Mouse (Mus musculus) heart, adult 2 months (tissue): ENCODE data around the gene Pcolce. TPM values are rescaled to one million over a fixed set of nuclear protein-coding genes. Genes with fewer than 3 reads are reported as not detected.

Experiments used
- DNase-seq, 2 experiments: peaks; one replicate each; pipeline ENCODE4 v3.0.0; 2021
- H3K27ac ChIP-seq: fragments of 200-600 bp; 2 replicates; pipeline ENCODE4 v1.8.1; 2022
- H3K27me3 ChIP-seq: fragments of 200-500 bp; 2 replicates; pipeline ENCODE4 v1.6.1; 2012; ENCODE audit warnings: mild to moderate bottlenecking, low read length, inconsistent platforms, mixed read lengths; ENCODE audit not compliant: control insufficient read depth, insufficient read depth
- H3K36me3 ChIP-seq: fragments of 200-500 bp; 2 replicates; pipeline ENCODE4 v1.6.1; 2012; ENCODE audit warnings: low read length, inconsistent platforms; ENCODE audit not compliant: control insufficient read depth, insufficient read depth
- H3K4me1 ChIP-seq: fragments of 200-500 bp; 2 replicates; pipeline ENCODE4 v1.6.1; 2011; ENCODE audit warnings: low read length; ENCODE audit not compliant: control insufficient read depth, insufficient read depth
- H3K4me3 ChIP-seq: fragments of 200-600 bp; 2 replicates; pipeline ENCODE4 v1.8.1; 2022
- H3K79me2 ChIP-seq: fragments of 200-500 bp; replicated peaks from 2 replicates; pipeline ENCODE4 v1.6.1; 2012; ENCODE audit warnings: mild to moderate bottlenecking, inconsistent platforms, low read length, moderate library complexity, mixed read lengths; ENCODE audit not compliant: control insufficient read depth, insufficient read depth
- H3K9ac ChIP-seq: fragments of 200-500 bp; 2 replicates; pipeline ENCODE4 v1.6.1; 2012; ENCODE audit warnings: low read depth, mild to moderate bottlenecking, control low read depth, inconsistent platforms, low read length, mixed read lengths
- CTCF ChIP-seq: fragments of 200-600 bp; IDR thresholded peaks from 2 replicates; pipeline ENCODE4 v1.8.1; 2022; ENCODE audit warnings: antibody characterized with exemption, mild to moderate bottlenecking, moderate library complexity
- EP300 ChIP-seq: fragments of 200-500 bp; IDR thresholded peaks from 2 replicates; pipeline ENCODE4 v1.6.1; 2011; ENCODE audit warnings: low read depth, low read length, control low read depth; ENCODE audit not compliant: insufficient read depth
- POLR2A ChIP-seq: fragments of 200-500 bp; IDR thresholded peaks from 2 replicates; pipeline ENCODE4 v1.6.1; 2011; ENCODE audit warnings: mild to moderate bottlenecking, low read depth, low read length, control low read depth; ENCODE audit not compliant: insufficient read depth
- WGBS: fragments of 180-500 bp; shearing (Covaris S2); methylation state at CpG from one replicate; pipeline ENCODE4 v1.1.7; 2018; 5-methylcytosine and 5-hydroxymethylcytosine counted together
- intact Hi-C: fragments of 180-260 bp; cut with DNase I; formaldehyde crosslinking; loops from one replicate; pipeline ENCODE4 v1.15.1; 2025
- polyA plus RNA-seq: library from polyadenylated mRNA; depleted of rRNA; stranded (reverse); fragments of >200 nt; gene quantifications from 2 replicates; pipeline ENCODE4 v1.2.3, GENCODE M21; 2012
- total RNA-seq, 2 experiments: library from RNA; stranded (reverse); gene quantifications; 2 replicates each; pipeline ENCODE4 v1.2.3; 2021

The Pcolce gene
- total and polyA plus RNA-seq, 3 experiments: 35.9 to 109 (median 50.8) TPM

DNA sequence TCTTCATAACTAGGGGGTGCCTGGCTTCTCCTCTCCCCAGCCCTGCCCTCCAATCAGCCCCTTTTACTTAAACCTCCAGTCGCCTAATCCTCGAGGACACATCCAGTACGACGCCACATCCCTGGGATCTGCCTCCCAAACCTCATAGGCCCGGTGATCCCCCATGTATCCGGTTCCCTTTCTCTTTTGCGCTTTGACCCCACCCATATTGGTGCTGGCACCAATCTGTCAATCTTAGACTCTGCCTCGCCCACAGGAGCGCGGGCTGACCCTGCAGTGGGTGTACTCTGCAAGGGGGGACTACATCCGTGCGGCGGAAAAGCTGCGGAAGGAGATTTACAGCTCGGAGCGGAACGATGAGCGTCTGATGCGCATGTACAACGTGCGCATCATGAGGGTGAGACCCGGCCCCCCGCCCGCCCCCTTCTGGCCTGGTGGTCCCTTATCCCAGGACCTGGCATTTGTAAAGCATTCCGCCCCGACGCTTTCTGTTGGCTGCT, 29.9 kb downstream of the Pcolce start:
- no peaks in the 10 kb centered on the region for H3K36me3 ChIP-seq
- peak overlapping the region; percentile 34; the same call in 1 of the 2 replicates for H3K4me3 ChIP-seq
- intact Hi-C loops: loop anchor here (5.0 kb wide), 1 partner anchor 174 kb away; no protein-coding TSS in a partner anchor
- 10% methylated on average over 27 of the region's 27 CpGs for WGBS
- H3K4me1 ChIP-seq: no peaks in the 10 kb centered on the region
- no peak overlapping the region for H3K27ac ChIP-seq
- TF ChIP-seq CTCF (no peak), EP300 (no peak), POLR2A (no peak)
- 0 out of 2 replicates have a peak, but pooled peaks cover 3% of the 10 kb centered on the region for H3K27me3 ChIP-seq
- H3K9ac ChIP-seq: peak overlapping the region; percentile 9
- peak; percentile 41 to 45 for DNase-seq
- no peaks in the 10 kb centered on the region for H3K79me2 ChIP-seq

DNA sequence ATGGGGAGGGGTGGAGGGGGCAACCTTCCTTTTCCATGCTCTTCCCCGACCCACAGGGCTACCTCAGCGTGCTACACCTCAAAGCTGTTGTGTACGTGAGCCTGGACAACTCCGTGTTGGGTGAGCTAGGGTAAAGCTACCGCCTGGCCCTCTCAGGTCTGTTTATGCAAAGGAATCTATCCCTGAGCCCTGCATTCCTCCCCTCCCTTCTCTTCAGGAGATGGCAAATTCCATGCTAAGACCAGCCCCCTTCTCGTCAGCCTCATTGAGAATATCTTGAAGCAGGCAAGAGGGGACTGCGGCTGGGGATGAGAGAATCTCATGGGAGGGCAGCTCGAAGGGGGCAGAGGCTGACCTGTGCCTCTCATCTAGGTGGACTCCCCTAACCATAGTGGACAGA, 30.9 kb downstream of the Pcolce start:
- H3K36me3 ChIP-seq: no peaks in the 10 kb centered on the region
- DNase-seq: no peak
- no peak overlapping the region for H3K4me3 ChIP-seq
- H3K9ac ChIP-seq: no peak overlapping the region
- H3K27ac ChIP-seq: no peak overlapping the region
- H3K4me1 ChIP-seq: no peaks in the 10 kb centered on the region
- TF ChIP-seq POLR2A (no peak), EP300 (no peak), CTCF (no peak)
- intact Hi-C loops: loop anchor here (5.0 kb wide), 1 partner anchor 175 kb away; no protein-coding TSS in a partner anchor
- 45% methylated on average over 8 of the region's 8 CpGs for WGBS
- H3K27me3 ChIP-seq: 0 out of 2 replicates have a peak, but pooled peaks cover 3% of the 10 kb centered on the region
- H3K79me2 ChIP-seq: no peaks in the 10 kb centered on the region

DNA sequence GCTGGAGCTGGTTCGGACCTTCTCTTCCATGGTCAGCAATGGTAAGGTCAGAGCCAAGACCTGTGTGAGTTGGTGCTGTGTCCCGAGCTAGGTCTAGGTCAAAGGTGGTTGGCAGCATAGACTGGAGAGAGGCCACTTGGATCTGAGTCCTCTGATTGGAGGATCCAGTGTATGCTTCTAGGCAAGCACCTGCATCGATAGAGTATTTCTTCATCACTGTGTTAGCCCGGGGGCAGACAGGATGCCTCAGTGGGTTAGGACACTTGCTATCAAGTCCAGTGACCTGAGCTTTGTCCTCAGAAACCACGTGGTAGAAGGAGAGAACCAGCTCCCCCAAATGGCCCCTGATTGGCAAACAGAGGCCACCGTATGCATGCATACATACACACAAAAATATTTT, 33.3 kb downstream of the Pcolce start:
- Histone ChIP-seq H3K4me1 (no peaks in the 10 kb centered on the region), H3K9ac (no peak overlapping the region), H3K79me2 (no peaks in the 10 kb centered on the region), H3K27me3 (0 out of 2 replicates have a peak, but pooled peaks cover 3% of the 10 kb centered on the region), H3K27ac (no peak overlapping the region), H3K36me3 (no peaks in the 10 kb centered on the region), H3K4me3 (no peak overlapping the region)
- 70% methylated on average over 6 of the region's 6 CpGs for WGBS
- no peak for TF ChIP-seq POLR2A
- TF ChIP-seq EP300: no peak
- TF ChIP-seq CTCF: no peak
- no peak for DNase-seq
- intact Hi-C loops: loop anchor here (5.0 kb wide), 1 partner anchor 177 kb away; no protein-coding TSS in a partner anchor

DNA sequence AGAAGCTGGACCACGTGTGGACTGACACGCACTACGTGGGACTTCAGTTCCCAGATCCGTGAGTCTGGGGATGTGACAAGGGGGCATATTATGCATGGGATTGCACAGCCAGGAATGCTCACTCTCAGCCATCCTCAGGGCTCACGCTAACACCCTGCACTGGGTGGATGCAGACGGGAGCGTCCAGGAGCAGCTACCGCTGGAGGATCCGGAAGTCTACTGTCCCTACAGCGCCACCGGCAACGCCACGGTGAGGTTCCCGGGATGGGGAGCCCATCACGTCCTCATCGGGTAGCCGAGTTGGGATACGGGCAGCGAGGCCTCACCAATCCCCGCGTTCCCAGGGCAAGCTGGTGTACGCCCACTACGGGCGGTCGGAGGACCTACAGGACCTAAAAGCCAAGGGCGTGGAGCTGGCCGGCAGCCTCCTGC, 39.1 kb downstream of the Pcolce start:
- Histone ChIP-seq H3K36me3 (no peaks in the 10 kb centered on the region), H3K27ac (no peak overlapping the region), H3K4me3 (peak overlapping the region; percentile 39), H3K9ac (no peak overlapping the region; the same call in 1 of the 2 replicates), H3K4me1 (peaks cover 2% of the 10 kb centered on the region; the same call in 1 of the 2 replicates), H3K27me3 (peaks cover 2% of the 10 kb centered on the region), H3K79me2 (no peaks in the 10 kb centered on the region)
- DNase-seq: peak; percentile 49 to 61
- WGBS: 10% methylated on average over 27 of the region's 27 CpGs
- no peak for TF ChIP-seq POLR2A
- no peak for TF ChIP-seq EP300
- TF ChIP-seq CTCF: peak; percentile 64
- intact Hi-C loops: no loop called here

DNA sequence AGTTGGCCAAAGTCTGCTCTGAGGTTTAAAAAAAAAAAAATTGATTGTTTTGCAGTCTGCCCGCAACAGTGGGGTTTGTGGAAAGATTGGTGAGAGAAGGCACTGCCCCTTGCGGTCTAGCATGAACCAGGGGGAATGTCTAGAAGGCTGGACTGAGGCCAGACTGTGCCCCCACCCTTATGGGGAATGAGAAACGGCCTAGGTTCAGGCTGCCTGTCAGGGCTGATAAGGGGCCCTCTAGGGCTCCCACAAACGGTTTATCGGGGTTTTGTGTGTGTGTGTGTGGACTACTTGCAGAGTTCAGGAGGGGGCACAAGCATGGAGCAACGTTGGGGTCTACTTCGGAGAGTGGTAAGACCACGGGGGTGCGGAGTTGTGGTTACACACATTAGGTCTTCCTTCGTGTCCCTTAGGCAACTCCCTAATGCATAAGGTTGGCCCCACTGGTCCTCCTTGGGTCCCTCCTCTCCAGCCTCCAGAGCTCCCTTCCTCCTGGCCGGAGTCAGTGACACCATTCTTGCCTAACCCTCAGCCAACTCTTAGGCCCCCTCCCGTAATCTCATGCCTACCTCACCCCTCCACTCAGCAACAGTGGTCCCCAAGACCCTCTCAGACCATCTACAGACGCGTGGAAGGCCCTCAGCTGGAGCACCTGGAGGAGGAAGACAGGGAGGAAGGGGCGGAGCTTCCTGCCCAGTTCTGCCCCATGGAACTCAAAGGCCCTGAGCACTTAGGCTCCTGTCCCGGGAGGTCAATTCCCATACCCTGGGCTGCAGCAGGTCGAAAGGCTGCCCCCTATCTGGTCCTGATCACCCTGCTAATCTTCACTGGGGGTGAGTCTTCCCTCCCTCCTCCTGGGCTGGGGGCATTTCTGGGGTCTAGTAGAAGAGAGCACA, 42.6 kb downstream of the Pcolce start:
- H3K4me1 ChIP-seq: peaks cover 2% of the 10 kb centered on the region; the same call in 1 of the 2 replicates
- no peak overlapping the region for H3K9ac ChIP-seq
- no peaks in the 10 kb centered on the region for H3K79me2 ChIP-seq
- TF ChIP-seq POLR2A (no peak), EP300 (no peak), CTCF (no peak)
- no peak for DNase-seq
- peaks cover 2% of the 10 kb centered on the region for H3K27me3 ChIP-seq
- no peaks in the 10 kb centered on the region for H3K36me3 ChIP-seq
- intact Hi-C loops: no loop called here
- 63% methylated on average over 17 of the region's 17 CpGs for WGBS
- H3K4me3 ChIP-seq: no peak overlapping the region
- H3K27ac ChIP-seq: no peak overlapping the region

DNA sequence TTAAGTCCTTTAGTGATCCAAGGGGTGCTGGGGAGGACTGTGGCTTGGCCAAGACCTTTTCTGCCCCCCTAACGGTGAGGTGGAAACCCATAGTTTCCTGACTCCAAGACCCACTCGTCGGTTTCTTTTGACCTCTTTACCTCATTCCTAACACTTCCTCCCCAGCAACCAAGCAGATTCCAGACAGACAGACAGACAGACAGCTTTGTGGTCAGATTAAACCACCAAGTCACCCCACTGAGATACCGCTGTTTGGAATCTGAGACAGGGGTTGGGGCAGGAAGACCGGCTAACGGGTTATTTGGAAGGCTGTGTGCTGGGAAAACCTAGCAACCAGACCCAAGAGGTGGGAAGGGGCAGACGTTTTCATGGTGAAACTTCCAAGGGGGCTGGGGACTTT, 43.4 kb downstream of the Pcolce start:
- no peaks in the 10 kb centered on the region for H3K36me3 ChIP-seq
- 41% methylated on average over 7 of the region's 7 CpGs for WGBS
- H3K79me2 ChIP-seq: no peaks in the 10 kb centered on the region
- peaks cover 2% of the 10 kb centered on the region; the same call in 1 of the 2 replicates for H3K4me1 ChIP-seq
- no peak overlapping the region for H3K27ac ChIP-seq
- no peak for TF ChIP-seq POLR2A
- no peak overlapping the region for H3K4me3 ChIP-seq
- H3K27me3 ChIP-seq: peaks cover 2% of the 10 kb centered on the region
- intact Hi-C loops: no loop called here
- no peak for DNase-seq
- H3K9ac ChIP-seq: no peak overlapping the region
